Mouse (Mus musculus) midbrain, embryonic 14.5 days (tissue): ENCODE measurements at regions not wholly inside any gene's neighbourhood (a gene's known extent, or its start where the extent isn't known, plus 50 kb on each side); places are given as distances from the start of the nearest gene placed in this dataset.

Source experiments
- ATAC-seq: fragments of 200-750 bp; cut with Nextera tagmentation; 2 replicates; pipeline ENCODE4 v1.8.0; 2017; ENCODE audit warnings: moderate number of reproducible peaks, moderate library complexity; ENCODE audit not compliant: low FRiP score, low TSS enrichment
- DNase-seq: peaks from one replicate; pipeline ENCODE4 v3.0.0-alpha.2; 2015
- H3K27ac ChIP-seq: fragments of 300-500 bp; sonication (generic); replicated peaks from 2 replicates; pipeline ENCODE4 v1.5.1; 2014; ENCODE audit warnings: mild to moderate bottlenecking, low read depth, low read length, moderate library complexity
- H3K27me3 ChIP-seq: fragments of 300-500 bp; sonication (generic); 2 replicates; pipeline ENCODE4 v1.6.1; 2014; ENCODE audit warnings: low read length, control low read depth, mixed read lengths; ENCODE audit not compliant: control insufficient read depth, insufficient read depth
- H3K36me3 ChIP-seq: fragments of 300-500 bp; sonication (generic); 2 replicates; pipeline ENCODE4 v1.6.1; 2014; ENCODE audit warnings: low read length, control low read depth; ENCODE audit not compliant: control insufficient read depth, insufficient read depth
- H3K4me1 ChIP-seq: fragments of 300-500 bp; sonication (generic); 2 replicates; pipeline ENCODE4 v1.6.1; 2014; ENCODE audit warnings: mild to moderate bottlenecking, antibody characterized with exemption, low read length, control low read depth; ENCODE audit not compliant: control insufficient read depth, insufficient read depth
- H3K4me2 ChIP-seq: fragments of 300-500 bp; sonication (generic); 2 replicates; pipeline ENCODE4 v1.6.1; 2014; ENCODE audit warnings: mild to moderate bottlenecking, low read length, moderate library complexity
- H3K4me3 ChIP-seq: fragments of 300-500 bp; sonication (generic); replicated peaks from 2 replicates; pipeline ENCODE4 v1.5.1; 2014; ENCODE audit warnings: low read depth, low read length
- H3K9ac ChIP-seq: fragments of 300-500 bp; sonication (generic); replicated peaks from 2 replicates; pipeline ENCODE4 v1.6.1; 2014; ENCODE audit warnings: mild to moderate bottlenecking, low read length, moderate library complexity
- H3K9me3 ChIP-seq: fragments of 300-500 bp; sonication (generic); 2 replicates; pipeline ENCODE4 v1.6.1; 2016; ENCODE audit warnings: low read length, control low read depth, mixed read lengths; ENCODE audit not compliant: control insufficient read depth
- WGBS: fragments of 180-500 bp; shearing (Covaris S2); extraction: QIAGEN DNeasy Blood & Tissue Kit; methylation state at CpG from one replicate; pipeline ENCODE4 v1.1.7; 2014; 5-methylcytosine and 5-hydroxymethylcytosine counted together

DNA sequence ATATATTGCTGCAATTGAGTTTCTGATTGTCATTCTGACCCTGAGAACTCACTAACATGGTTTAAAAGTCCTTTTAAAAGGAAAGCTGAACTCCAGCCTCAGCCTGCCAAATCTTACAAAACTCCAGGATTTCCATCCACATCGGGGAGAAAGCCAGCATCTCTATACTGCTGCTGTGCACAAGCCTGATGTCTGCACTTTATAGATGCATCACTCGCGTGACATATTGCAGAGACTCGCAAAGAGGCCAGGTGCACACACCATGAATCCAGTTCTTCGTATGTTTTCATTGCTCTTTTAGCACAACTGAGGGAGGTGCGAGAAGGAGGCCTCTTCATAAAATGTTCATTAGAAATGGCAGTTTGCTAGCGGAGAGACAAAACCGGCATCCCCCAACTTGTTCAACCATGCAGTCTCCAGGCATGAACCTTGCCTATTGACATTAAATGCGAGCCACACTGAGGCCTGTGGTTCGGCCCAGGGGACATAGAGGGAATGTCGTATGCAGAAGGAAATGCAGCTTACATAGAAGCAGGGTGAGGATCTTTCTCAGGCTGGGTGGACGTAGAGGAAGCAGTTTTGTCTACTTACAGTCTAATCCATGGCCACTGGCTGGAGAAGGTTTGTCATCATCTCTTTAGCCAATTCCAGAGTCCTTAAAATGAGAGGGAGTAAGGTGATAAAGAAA lies 297.0 kb downstream of the Gm11361 start:
- no peak for ATAC-seq

DNA sequence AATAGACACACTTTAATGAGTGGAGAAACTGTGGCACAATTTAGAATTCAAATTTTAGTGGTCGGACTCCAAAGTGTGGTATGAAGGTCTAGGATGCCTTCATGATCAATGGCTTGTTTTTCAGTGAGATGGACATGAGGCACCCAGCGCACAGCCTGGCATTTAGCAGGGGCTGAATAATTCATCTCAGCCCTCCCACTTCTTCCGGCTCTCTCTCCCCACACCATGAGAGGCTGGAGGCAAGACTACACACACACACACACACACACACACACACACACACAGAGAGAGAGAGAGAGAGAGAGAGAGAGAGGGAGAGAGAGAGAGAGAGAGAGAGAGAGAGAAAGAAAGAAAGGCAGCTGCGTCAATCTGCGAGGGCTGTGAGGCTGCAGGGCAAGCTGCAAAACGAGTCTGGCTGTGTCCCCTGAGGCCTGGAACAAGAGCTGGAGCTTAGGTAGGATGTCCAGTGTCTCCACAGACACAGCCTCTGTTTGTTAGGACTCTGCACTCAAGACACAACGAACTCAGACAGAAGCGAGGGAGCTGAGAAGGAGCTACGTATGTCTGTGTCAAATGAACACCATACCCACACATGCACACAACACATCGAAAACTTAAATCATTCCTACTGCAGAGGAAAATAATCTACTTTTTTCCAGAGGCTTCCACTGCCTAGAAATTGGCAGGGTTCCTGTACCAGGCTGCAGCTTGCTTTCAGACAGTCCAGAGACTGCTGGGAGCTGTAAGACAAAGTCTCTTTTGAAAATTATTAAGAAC lies 295.8 kb downstream of the Gm11361 start:
- Histone ChIP-seq H3K4me2 (peak overlapping the region; percentile 18), H3K4me3 (no peak overlapping the region), H3K27ac (peak overlapping the region; percentile 76), H3K9me3 (no peaks in the 10 kb centered on the region), H3K4me1 (peaks cover 19% of the 10 kb centered on the region; the same call in 1 of the 2 replicates), H3K27me3 (no peaks in the 10 kb centered on the region), H3K36me3 (no peaks in the 10 kb centered on the region), H3K9ac (no peak overlapping the region)
- 33% methylated on average over 10 of the region's 10 CpGs for WGBS
- ATAC-seq (peak; percentile 54; the same call in 1 of the 2 replicates), DNase-seq (peak; percentile 67)

More for the DNA sequence above, 297.0 kb downstream of the Gm11361 start:
- no peak overlapping the region; the same call in 1 of the 2 replicates for H3K9ac ChIP-seq
- H3K27me3 ChIP-seq: no peaks in the 10 kb centered on the region
- no peak overlapping the region for H3K4me3 ChIP-seq
- no peaks in the 10 kb centered on the region for H3K9me3 ChIP-seq
- 0 out of 2 replicates have a peak overlapping the region, but pooled peaks have one; percentile 14 for H3K27ac ChIP-seq
- no peak for DNase-seq
- 74% methylated on average over 12 of the region's 12 CpGs for WGBS
- no peak overlapping the region for H3K4me2 ChIP-seq
- H3K4me1 ChIP-seq: peaks cover 19% of the 10 kb centered on the region; the same call in 1 of the 2 replicates
- H3K36me3 ChIP-seq: no peaks in the 10 kb centered on the region

DNA sequence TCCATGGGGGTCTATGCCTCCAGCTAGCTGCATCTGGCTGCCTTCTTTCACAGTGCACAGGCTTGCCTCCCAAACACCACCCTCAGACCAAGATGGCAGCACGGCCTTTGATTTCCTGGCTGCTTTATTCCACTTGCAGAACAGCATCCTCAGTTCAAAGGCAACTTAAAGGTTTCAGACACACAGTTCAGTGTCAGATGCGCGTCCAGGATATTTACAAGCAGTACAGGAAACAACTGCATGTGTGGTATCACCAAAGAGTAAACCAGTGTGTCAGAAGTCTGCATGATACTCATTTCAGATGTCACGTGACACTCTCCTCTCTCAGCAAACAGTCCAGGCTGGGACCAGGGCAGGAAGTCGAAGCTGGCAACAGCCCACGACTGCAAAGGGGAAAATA lies 294.2 kb downstream of the Gm11361 start:
- Histone ChIP-seq H3K4me1 (peaks cover 19% of the 10 kb centered on the region; the same call in 1 of the 2 replicates), H3K4me3 (no peak overlapping the region), H3K27me3 (no peaks in the 10 kb centered on the region), H3K27ac (no peak overlapping the region), H3K4me2 (no peak overlapping the region), H3K9me3 (no peaks in the 10 kb centered on the region), H3K9ac (no peak overlapping the region), H3K36me3 (no peaks in the 10 kb centered on the region)
- 88% methylated on average over 6 of the region's 6 CpGs for whole genome bisulfite sequencing
- ATAC-seq: no peak
- DNase-seq: no peak

DNA sequence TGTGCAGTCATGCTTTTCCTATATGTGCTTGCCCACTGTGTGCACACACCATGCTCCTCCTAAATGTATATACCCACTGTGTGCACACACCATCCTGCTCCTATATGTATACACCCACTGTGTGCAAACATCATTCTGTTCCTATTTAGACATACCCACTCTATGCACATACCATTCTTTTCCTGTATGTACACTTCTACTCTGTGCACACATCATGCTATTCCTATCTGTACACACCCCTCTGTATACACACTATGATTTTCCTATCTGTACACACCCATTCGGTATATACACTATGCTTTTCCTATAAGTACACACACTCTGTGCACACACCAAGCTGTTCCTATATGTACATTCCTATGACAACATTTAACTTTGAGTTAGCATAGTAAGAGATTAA lies 288.5 kb downstream of the Gm11361 start:
- Histone ChIP-seq H3K4me1 (peaks cover 23% of the 10 kb centered on the region), H3K27me3 (no peaks in the 10 kb centered on the region), H3K36me3 (no peaks in the 10 kb centered on the region), H3K27ac (peak overlapping the region; percentile 37; the same call in 1 of the 2 replicates), H3K4me3 (no peak overlapping the region), H3K9ac (no peak overlapping the region), H3K9me3 (no peaks in the 10 kb centered on the region), H3K4me2 (no peak overlapping the region)
- WGBS: 95% methylated on average over 1 of the region's 1 CpGs
- DNase-seq (no peak), ATAC-seq (no peak)

DNA sequence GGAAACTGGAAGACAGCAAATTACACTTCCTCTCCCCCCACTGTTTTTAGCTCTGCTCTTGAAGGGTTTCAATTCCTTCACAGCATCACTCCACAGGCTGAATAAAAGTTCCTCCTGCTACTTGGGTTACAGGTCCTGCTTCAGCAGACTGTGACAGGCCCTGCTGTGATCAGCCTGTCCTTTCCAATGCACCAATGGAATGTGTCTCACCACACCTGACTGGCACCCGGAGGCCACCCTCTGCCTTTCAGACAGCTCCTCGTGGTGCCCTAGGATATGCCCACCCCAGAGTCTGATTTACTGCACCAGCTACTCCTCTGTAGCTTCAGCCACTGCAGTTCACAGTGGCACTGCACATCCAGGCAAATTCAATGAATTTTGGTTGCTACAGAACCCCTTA lies 288.0 kb downstream of the Gm11361 start:
- 23% methylated on average over 2 of the region's 2 CpGs for WGBS
- H3K36me3 ChIP-seq: no peaks in the 10 kb centered on the region
- H3K27ac ChIP-seq: peak overlapping the region; percentile 37; the same call in 1 of the 2 replicates

DNA sequence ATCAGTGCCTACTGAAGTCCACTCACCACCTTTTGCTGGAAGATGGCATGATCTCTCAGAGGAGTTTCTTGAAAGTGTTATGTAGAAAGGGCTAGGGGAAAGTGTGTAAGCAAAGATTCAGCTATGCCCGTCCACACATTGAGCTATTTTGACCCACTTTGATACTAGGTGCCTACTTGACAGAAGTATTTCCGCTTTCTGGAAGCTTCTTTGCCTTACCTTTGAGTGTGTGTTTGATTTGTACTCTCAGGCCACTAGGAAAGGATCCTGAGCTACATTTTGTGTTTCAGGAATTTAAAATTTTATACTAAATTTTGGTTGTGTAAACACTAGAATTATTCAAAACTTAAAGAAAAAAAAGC lies 287.5 kb downstream of the Gm11361 start:
- H3K9ac ChIP-seq: no peak overlapping the region; the same call in 1 of the 2 replicates
- DNase-seq (no peak), ATAC-seq (no peak)
- H3K9me3 ChIP-seq: no peaks in the 10 kb centered on the region
- H3K4me2 ChIP-seq: peak overlapping the region; percentile 43
- 55% methylated on average over 2 of the region's 2 CpGs for WGBS
- H3K27me3 ChIP-seq: no peaks in the 10 kb centered on the region
- peak overlapping the region; percentile 90 for H3K27ac ChIP-seq
- no peak overlapping the region for H3K4me3 ChIP-seq
- peaks cover 23% of the 10 kb centered on the region for H3K4me1 ChIP-seq
- no peaks in the 10 kb centered on the region for H3K36me3 ChIP-seq

More for the DNA sequence above, 288.0 kb downstream of the Gm11361 start:
- no peak overlapping the region for H3K4me3 ChIP-seq
- no peaks in the 10 kb centered on the region for H3K27me3 ChIP-seq
- DNase-seq (peak; percentile 11), ATAC-seq (no peak)
- H3K9ac ChIP-seq: no peak overlapping the region
- no peaks in the 10 kb centered on the region for H3K9me3 ChIP-seq
- H3K4me1 ChIP-seq: peaks cover 23% of the 10 kb centered on the region
- H3K4me2 ChIP-seq: no peak overlapping the region

DNA sequence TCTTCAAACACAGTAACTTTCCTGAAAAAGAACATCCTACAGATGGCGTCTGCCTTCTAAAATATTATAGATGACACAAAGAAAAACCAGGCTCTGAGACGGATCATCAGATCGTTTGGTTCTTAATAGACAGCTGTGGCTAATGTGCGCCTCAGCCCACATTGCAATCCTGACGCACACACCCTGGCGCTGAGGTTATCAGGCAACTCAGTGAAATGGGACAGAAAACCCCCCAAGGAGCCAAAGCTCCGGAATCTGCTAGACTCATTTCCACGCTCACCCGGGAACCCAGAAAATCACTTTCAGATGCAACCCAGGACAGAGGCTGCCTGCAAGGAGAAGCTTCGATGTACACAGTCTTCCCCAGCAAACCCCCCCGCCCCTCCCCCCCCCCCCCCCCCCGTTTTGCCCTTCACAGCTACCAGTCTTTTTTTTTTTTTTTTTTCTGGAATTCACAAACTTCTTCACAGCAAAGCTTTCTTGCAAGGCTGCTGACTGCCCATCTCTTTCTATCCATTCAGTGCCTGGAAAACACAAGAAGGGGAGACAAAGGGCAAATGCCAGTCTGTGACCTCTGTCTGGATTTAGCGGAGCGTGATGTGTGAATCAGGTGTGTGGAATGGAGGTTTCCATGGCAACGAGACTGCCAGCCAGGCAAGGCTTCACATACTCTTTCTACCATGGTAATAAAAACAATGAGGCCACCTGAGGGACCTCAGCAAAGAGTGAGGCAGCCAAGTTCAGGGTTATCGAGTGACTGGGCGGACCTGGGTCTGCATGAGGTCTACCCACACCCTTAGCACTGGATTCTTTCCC lies 286.9 kb downstream of the Gm11361 start:
- no peaks in the 10 kb centered on the region for H3K36me3 ChIP-seq
- H3K4me2 ChIP-seq: peak overlapping the region; percentile 43
- H3K9ac ChIP-seq: peak overlapping the region; percentile 40; the same call in 1 of the 2 replicates
- H3K27ac ChIP-seq: peak overlapping the region; percentile 90
- H3K4me1 ChIP-seq: peaks cover 23% of the 10 kb centered on the region
- 5% methylated on average over 15 of the region's 17 CpGs for WGBS
- no peaks in the 10 kb centered on the region for H3K9me3 ChIP-seq
- peak overlapping the region; percentile 16; the same call in 1 of the 2 replicates for H3K4me3 ChIP-seq
- DNase-seq (peak; percentile 85), ATAC-seq (peak; percentile 55)
- no peaks in the 10 kb centered on the region for H3K27me3 ChIP-seq

DNA sequence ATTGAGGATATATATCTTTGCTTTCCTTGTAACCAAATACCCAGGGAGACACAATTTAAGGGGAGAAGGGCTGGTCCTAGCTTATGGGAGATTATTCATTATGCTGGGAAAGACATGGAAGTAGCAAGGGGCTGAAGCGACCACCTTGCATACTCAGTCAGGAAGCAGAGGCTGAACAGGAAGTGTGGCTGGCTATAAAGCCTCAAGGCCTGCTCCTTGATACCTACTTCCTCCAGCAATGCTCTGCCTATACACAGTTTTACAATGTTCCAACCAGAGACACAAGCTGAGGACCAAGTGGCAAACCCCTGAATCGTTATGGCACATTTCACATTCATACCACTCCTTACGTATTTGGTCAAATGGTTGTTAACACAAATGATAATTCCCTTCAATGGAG lies 284.3 kb downstream of the Gm11361 start:
- DNase-seq: no peak
- 98% methylated on average over 3 of the region's 3 CpGs for WGBS
- ATAC-seq: no peak
- Histone ChIP-seq H3K4me2 (no peak overlapping the region), H3K27me3 (no peaks in the 10 kb centered on the region), H3K9ac (no peak overlapping the region), H3K36me3 (no peaks in the 10 kb centered on the region), H3K4me1 (peaks cover 23% of the 10 kb centered on the region), H3K4me3 (no peak overlapping the region), H3K9me3 (peaks cover 5% of the 10 kb centered on the region; the same call in 1 of the 2 replicates), H3K27ac (no peak overlapping the region)
